Mouse (Mus musculus) small intestine, adult 2 months (tissue): ENCODE data around the gene Slc30a6. TPM values are rescaled to one million over a fixed set of nuclear protein-coding genes. Genes with fewer than 3 reads are reported as not detected.

Experiments
- H3K27ac ChIP-seq: fragments of 200-500 bp; 2 replicates; pipeline ENCODE4 v1.5.1; 2012; ENCODE audit warnings: low read depth, low read length, control low read depth, inconsistent platforms; ENCODE audit not compliant: insufficient read depth
- H3K27me3 ChIP-seq: fragments of 200-500 bp; 2 replicates; pipeline ENCODE4 v1.6.1; 2012; ENCODE audit warnings: mild to moderate bottlenecking, moderate library complexity, low read length, inconsistent platforms; ENCODE audit not compliant: control insufficient read depth, insufficient read depth
- H3K36me3 ChIP-seq: fragments of 200-500 bp; 2 replicates; pipeline ENCODE4 v1.6.1; 2012; ENCODE audit warnings: mild to moderate bottlenecking, low read length, control low read depth, inconsistent platforms; ENCODE audit not compliant: control insufficient read depth, insufficient read depth
- H3K4me1 ChIP-seq: fragments of 200-500 bp; 2 replicates; pipeline ENCODE4 v1.6.1; 2012; ENCODE audit warnings: low read length, inconsistent platforms, mixed read lengths; ENCODE audit not compliant: control insufficient read depth, insufficient read depth, insufficient read length
- H3K4me3 ChIP-seq: fragments of 200-500 bp; 2 replicates; pipeline ENCODE4 v1.5.1; 2012; ENCODE audit warnings: low read depth, mild to moderate bottlenecking, control low read depth, inconsistent platforms, low read length, moderate library complexity
- CTCF ChIP-seq: fragments of 200-500 bp; IDR thresholded peaks from 2 replicates; pipeline ENCODE4 v1.5.1; 2012; ENCODE audit warnings: low read depth, mild to moderate bottlenecking, control low read depth, inconsistent platforms, low read length, moderate library complexity, mixed read lengths; ENCODE audit not compliant: insufficient replicate concordance, insufficient read length; ENCODE audit errors: extremely low read depth
- POLR2A ChIP-seq: fragments of 200-500 bp; IDR thresholded peaks from 2 replicates; pipeline ENCODE4 v1.6.1; 2012; ENCODE audit warnings: low read depth, mild to moderate bottlenecking, control low read depth, inconsistent platforms, low read length, moderate library complexity
- WGBS: fragments of 180-500 bp; shearing (Covaris S2); methylation state at CpG from one replicate; pipeline ENCODE4 v1.1.7; 2018; 5-methylcytosine and 5-hydroxymethylcytosine counted together
- polyA plus RNA-seq: library from polyadenylated mRNA; depleted of rRNA; stranded (reverse); fragments of >200 nt; gene quantifications from 2 replicates; pipeline ENCODE4 v1.2.3, GENCODE M21; 2012; rRNA removed

The Slc30a6 gene
- 9.6 and 14.6 TPM in 2 replicates for polyA plus RNA-seq

DNA sequence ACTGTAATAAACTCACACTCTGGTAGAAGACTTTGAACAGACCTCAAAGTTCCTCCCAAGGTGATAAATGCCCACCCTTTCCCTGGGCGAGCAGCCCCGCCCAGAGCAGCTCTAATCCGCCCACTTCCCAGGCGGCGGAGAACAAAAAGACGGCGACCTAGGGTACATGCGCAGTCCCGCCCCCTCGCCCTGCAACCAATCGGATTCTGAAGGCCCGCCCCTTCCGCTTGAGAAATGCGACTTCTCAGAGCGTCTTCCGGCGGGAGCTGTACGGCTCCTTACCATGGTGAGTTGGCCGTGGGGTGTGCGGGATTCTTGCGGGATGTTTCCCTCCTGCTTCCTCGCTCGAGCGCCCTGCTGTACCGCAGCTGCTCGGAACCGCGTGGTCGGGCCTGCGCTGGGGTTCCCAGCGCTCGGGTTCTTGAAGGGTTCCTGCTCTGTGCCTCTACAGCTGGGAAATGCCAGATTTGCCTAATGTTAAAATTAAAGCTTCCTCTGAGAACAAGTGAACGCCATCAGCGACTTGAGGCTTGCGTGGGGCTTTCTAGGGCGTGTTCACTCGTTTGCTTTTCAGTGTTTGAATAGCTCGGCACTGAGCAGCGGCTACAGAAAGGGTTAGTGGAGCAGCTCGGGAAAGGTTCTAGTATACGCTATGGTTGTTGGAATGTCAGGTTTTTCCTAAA lies at the start of gene Slc30a6:
Slc30a6 (plus strand) TSS at position 226 of the 683 bp plus-strand sequence.
- no peaks in the 10 kb centered on the region for H3K27me3 ChIP-seq
- no peaks in the 10 kb centered on the region for H3K4me1 ChIP-seq
- TF ChIP-seq CTCF (no peak), POLR2A (peak; percentile 98)
- WGBS, result under 1% methylated on average over 41 of the region's 41 CpGs
- peak within 1 kb of the TSS; percentile 74 for H3K4me3 ChIP-seq
- peak within 1 kb of the TSS; percentile 94 for H3K27ac ChIP-seq
- H3K36me3 ChIP-seq, result no peaks in the 10 kb centered on the region

DNA sequence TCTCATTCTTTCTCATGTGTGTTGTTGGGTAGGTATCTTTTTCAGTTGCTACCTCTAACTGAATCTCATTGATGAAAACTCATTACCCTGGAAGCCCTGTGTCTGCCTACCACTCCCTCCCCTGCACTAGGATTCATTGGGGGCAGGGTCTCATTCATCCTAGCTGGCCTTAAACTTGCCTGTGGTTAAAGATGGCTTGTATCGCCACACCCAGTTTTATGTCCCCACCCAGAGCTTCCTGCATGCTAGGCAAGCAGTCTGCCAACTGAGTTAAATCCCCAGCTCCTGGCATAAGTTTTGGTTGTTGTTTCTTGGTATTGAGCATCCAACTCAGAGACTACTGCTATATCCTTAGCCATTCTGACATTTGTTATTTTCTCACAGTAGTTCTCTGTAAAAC lies 31.8 kb upstream of the Slc30a6 start:
- no peaks in the 10 kb centered on the region for H3K27me3 ChIP-seq
- peaks cover 25% of the 10 kb centered on the region for H3K36me3 ChIP-seq
- H3K4me1 ChIP-seq, result peaks cover 2% of the 10 kb centered on the region; the same call in 1 of the 2 replicates
- 61% methylated on average over 1 of the region's 1 CpGs for WGBS
- TF ChIP-seq POLR2A (no peak), CTCF (no peak)
- no peak overlapping the region for H3K27ac ChIP-seq
- no peak overlapping the region for H3K4me3 ChIP-seq

DNA sequence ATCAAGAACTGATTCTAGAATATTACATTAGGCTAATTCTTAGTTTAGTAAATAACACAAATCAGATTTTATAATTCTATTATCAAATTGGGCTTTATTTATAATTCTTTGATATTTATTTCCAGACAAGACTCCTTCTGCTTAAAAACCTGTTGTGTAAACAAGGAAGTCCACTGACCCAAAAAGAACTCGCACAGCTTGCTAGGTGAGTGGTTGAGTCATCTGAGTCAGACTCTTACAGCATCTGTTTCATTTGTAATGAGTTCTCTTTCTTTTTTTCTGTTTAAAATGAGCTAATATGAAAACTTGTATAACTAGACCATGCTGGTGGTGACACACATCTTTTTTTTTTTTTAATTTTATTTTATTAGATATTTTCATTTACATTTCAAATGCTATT lies 18.5 kb upstream of the Slc30a6 start:
- WGBS, result 50% methylated on average over 1 of the region's 1 CpGs
- H3K4me3 ChIP-seq, result no peak overlapping the region
- TF ChIP-seq CTCF (no peak), POLR2A (no peak)
- no peak overlapping the region for H3K27ac ChIP-seq
- H3K4me1 ChIP-seq, result no peaks in the 10 kb centered on the region
- H3K36me3 ChIP-seq, result peaks cover 44% of the 10 kb centered on the region
- H3K27me3 ChIP-seq, result no peaks in the 10 kb centered on the region

- no peaks in the 10 kb centered on the region for H3K4me1 ChIP-seq
- no peaks in the 10 kb centered on the region for H3K27me3 ChIP-seq
- TF ChIP-seq POLR2A (no peak), CTCF (no peak)
- H3K36me3 ChIP-seq, result peaks cover 48% of the 10 kb centered on the region
- no peak overlapping the region for H3K4me3 ChIP-seq
- no peak overlapping the region for H3K27ac ChIP-seq
Measured at GRCm38 (mm10) chr17:74386657-74387056, 8.8 kb upstream of the Slc30a6 start.

DNA sequence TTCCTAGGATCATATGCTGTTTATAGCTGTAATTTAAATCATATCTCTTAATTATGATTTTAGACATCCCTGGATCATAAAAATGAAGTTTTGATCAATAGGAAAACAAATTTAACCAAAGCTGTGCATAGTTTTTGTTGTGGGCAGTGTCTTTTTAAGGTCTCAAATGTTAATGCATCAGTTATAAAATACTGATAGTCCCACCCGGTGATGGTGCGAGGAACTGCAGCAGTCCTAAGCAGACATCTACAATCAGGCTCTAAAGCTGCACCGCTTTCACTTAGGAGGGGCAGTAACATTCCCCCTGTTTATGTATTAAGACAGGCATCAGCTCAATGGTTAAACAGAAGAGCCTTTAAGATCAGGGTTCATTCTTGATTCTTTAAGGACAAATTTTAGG lies 5.6 kb upstream of the Slc30a6 start:
- no peaks in the 10 kb centered on the region for H3K27me3 ChIP-seq
- H3K36me3 ChIP-seq, result peaks cover 30% of the 10 kb centered on the region
- no peak overlapping the region for H3K4me3 ChIP-seq
- WGBS, result 79% methylated on average over 3 of the region's 3 CpGs
- no peak overlapping the region for H3K27ac ChIP-seq
- no peaks in the 10 kb centered on the region for H3K4me1 ChIP-seq
- no peak for TF ChIP-seq CTCF

- WGBS, result 85% methylated on average over 2 of the region's 2 CpGs
- TF ChIP-seq POLR2A (no peak), CTCF (no peak)
- Histone ChIP-seq H3K27me3 (no peaks in the 10 kb centered on the region), H3K4me1 (no peaks in the 10 kb centered on the region), H3K4me3 (no peak overlapping the region), H3K27ac (peak overlapping the region; percentile 93), H3K36me3 (no peaks in the 10 kb centered on the region)
Measured at GRCm38 (mm10) chr17:74394381-74394780, 1.0 kb upstream of the Slc30a6 start.

GRCm38 (mm10) chr17:74394855-74395254 lies 553 bp upstream of the Slc30a6 start:
- no peaks in the 10 kb centered on the region for H3K4me1 ChIP-seq
- no peaks in the 10 kb centered on the region for H3K27me3 ChIP-seq
- no peaks in the 10 kb centered on the region for H3K36me3 ChIP-seq
- no peak for TF ChIP-seq CTCF
- no peak for TF ChIP-seq POLR2A
- WGBS, result 4% methylated on average over 16 of the region's 16 CpGs
- H3K4me3 ChIP-seq, result peak overlapping the region; percentile 74
- peak overlapping the region; percentile 93 for H3K27ac ChIP-seq
